Mouse (Mus musculus): ENCODE results near the gene Frat1.

Frat1 gene

DNA sequence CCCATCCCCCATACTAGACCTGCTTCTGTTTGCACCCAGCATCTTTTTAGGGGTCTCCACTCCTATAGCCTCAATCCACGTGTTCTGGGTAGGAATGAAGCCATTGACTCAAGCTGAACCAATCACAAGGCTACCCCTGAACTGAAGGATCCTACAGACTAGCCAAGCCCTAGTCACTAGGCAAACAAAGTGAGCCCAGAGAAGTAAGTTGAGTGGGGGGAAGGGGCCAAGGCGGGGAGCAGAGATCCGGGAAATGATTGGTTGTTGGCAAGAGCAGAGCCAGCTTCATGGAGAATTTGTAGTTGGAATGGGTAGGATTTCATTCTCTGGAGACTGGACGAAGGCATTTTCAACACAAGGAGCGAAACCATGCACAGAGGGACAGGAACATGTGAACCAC, 12.9 kb upstream of the Frat1 start:
- no peak for DNase-seq (ENCODE audit: low spot score)

DNA sequence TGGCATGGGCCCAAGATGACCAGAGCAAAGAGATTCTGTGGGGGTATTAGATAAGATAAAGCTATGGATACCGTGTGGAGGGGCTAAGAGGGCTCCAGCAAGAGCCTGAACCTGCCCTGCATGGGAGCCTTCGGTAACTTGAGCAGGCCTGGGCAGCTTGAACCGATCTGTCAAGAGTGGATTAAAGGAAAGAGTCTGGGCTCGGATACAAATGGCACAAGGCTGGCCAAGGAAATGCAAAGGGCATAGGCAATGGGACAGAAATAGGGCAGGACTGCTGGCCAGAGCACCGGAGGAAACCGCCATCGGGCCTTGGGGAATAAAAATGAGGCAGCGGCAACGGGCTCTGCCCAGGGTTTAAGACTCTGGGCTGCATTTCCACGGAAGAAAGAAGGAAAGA, 12.4 kb upstream of the Frat1 start:
- DNase-seq (ENCODE audit: low spot score) = no peak

GRCm38 (mm10) chr19:41818749-41819148, 11.0 kb upstream of the Frat1 start:
- no peak for DNase-seq (ENCODE audit: low spot score)

DNA sequence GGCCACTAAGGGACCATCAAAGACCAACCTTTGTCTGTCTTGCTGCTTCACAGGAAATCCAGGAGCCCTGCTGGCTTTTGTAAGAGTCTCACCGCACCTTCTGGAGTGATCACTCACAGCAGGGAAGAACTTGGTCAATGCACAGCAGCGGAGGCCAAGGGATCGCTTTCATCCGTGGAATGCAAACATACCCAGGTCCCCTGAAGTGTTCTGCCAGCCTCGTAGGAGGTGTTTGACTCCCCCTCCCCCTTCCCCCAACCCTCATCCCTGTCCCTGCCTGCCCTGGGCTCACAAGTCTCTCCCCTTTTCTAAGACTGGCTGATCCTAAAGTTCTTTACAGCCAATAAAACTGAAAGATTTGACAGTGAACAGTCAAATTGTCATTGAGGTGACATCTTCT, 8.3 kb upstream of the Frat1 start:
- no peak for DNase-seq (ENCODE audit: low spot score)

DNA sequence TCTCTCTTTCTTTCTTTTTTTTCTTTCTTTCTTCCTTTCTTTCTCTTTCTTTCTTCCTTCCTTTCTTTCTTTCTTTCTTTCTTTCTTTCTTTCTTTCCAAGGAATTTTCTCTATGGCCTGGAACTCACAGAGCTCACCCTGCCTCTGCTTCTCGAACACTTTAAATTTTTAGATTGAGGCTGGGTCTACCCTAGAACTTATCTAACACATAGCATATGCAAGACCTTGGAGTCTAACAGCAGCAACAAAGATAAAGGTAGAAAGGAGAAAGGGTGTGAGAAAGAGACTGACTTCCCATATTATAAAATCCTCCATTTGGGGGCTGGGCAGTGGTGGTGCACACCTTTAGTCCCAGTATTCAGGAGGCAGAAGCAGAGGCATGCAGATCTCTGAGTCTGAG, 7.2 kb upstream of the Frat1 start:
- no peak for DNase-seq (ENCODE audit: low spot score)

DNA sequence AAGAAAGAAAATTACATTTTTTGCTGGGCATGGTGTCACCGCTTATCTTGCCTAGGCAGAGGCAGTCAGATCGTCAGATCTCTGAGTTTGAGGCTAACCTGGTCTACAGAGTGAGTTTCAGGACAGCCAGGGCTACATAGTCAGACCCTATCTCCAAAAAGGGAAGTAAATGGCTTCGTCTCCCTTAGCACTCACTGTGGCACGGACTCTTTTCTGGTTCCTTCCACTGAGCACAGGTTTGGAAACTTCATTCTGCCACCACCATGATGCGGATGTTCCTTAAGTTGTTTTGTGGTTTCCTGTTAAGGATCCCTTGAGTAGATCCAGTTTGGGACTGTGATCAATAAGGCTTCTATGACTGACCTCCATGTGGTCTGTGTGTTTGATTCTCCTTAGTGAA, 4.8 kb upstream of the Frat1 start:
- no peak for DNase-seq (ENCODE audit: low spot score)

GRCm38 (mm10) chr19:41826529-41826928, 3.2 kb upstream of the Frat1 start:
- DNase-seq (ENCODE audit: low spot score) = no peak

- no peak for DNase-seq (ENCODE audit: low spot score)
Measured at GRCm38 (mm10) chr19:41828941-41829340, 829 bp upstream of the Frat1 start.

GRCm38 (mm10) chr19:41830106-41831031, 599 bp downstream of the Frat1 start:
- peak; percentile 84 for DNase-seq (ENCODE audit: low spot score)

- no peak for DNase-seq (ENCODE audit: low spot score)
Measured at GRCm38 (mm10) chr19:41831101-41831570, 1.4 kb downstream of the Frat1 start.

GRCm38 (mm10) chr19:41831718-41832391, 2.1 kb downstream of the Frat1 start:
- DNase-seq (ENCODE audit: low spot score) = no peak

GRCm38 (mm10) chr19:41832501-41833201, 2.9 kb downstream of the Frat1 start:
- no peak for DNase-seq (ENCODE audit: low spot score)

GRCm38 (mm10) chr19:41835407-41835806, 5.6 kb downstream of the Frat1 start:
- DNase-seq (ENCODE audit: low spot score) = no peak

- DNase-seq (ENCODE audit: low spot score) = peak; percentile 26
Measured at GRCm38 (mm10) chr19:41835816-41836215, 6.0 kb downstream of the Frat1 start.

DNA sequence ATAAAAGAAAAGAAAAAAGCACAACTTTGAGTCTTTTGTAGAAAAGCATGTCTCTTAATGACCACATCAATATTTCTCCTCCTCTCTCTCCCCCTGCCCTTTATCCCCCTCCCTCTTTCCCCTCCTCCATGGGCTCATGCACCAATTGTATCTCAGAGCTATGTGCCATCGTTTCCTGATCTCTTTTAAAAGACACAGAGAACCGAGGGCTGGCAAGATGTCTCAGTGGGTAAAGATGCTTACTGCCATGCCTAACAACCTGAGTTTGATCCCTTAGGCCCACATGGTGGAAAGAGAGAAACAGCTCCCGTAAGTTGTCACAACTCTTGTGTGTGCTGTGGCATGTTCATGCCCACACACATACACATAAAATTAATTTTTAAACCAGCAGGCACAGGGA, 6.9 kb downstream of the Frat1 start:
- DNase-seq (ENCODE audit: low spot score) = no peak

DNA sequence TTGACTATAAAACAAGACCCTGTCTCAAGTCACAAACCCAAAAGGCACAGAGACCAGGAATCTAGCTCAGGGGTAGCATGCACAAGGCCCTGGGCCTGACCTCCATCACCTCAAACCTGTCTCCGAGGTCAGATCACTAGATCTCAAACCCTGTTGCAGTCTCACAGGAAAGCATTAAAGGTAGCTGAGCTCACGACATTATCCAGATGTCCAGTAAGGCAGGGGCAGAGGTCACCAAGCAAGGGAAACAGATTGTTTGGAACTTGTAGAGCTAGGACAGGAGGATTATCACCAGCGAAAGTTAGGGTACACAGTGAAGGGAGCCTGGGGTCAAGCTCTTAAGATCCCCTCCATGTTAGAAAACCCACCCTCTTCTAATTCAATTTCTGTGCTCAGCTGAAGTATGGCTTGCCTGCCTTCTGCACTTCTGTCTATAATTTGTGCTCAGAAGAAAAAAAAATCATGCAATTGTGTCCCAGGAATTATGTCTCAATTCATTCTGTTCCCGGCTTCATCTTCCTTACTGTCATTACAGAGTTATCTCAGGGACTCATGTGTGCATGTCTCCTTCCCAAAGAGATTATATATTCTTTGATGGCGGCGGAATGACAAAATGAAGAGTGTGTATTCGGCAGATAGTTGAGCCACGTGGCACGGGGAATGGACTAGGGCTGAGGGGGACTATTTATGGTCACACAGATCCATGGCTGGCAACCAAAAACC, 7.6 kb downstream of the Frat1 start:
- no peak for DNase-seq (ENCODE audit: low spot score)

- no peak for DNase-seq (ENCODE audit: low spot score)
Measured at GRCm38 (mm10) chr19:41837917-41838261, 8.1 kb downstream of the Frat1 start.

GRCm38 (mm10) chr19:41838808-41839207, 9.0 kb downstream of the Frat1 start:
- DNase-seq (ENCODE audit: low spot score) = no peak

- no peak for DNase-seq (ENCODE audit: low spot score)
Measured at GRCm38 (mm10) chr19:41839685-41840084, 9.9 kb downstream of the Frat1 start.

DNA sequence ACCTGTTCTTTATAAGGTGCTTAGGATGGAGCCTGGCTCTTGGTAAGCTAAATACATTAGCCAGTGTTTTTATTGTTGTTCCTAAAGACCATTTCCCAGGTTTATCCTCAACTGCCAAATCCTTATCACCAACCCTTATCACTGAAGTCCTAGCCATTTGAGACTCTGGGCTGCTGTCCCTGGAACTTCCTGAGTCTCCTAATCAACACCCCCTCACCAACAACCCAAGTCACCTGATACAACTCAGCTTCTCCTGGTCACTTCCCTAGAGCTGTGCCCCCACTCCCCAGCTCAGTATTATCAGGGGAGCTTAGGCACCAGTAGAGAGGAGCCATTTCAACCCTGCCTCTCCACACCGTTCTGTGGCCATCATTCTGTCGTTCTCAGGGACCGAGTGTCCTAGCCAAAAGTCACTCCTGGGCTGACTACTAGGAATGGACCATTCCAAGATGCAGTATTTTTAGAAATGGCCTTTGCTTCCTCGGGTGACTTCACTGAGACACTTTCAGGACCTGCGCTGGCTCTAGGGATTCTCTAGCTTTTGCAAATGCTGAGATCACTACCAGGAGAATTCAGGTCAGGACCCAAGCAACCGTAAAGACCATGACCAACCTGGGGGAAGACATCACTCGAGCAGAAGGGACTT, 11.5 kb downstream of the Frat1 start:
- DNase-seq (ENCODE audit: low spot score) = no peak

DNA sequence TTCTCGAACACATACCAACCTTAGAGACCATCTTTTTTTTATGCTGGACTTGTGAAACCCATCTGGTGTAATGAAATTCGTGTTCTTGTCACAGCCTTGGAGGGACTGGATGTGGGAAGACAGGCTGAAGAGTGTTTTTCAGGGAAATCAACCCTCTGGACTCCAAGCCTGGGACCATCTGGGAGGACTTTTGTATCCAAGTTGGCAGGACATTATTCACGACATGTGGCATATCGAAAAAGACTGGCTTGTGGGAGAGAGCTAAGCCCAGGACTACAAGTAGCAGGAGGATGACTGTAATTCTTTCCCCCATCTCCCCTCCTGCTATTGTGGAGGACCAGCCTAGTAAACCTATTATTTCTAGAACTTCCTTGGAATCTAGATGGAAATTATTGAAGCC, 12.4 kb downstream of the Frat1 start:
- no peak for DNase-seq (ENCODE audit: low spot score)

- DNase-seq (ENCODE audit: low spot score) = no peak
Measured at GRCm38 (mm10) chr19:41842706-41843105, 12.9 kb downstream of the Frat1 start.
